Mouse (Mus musculus) right cerebral cortex, adult 2 months (tissue): ENCODE results near the gene Rapsn.
A peak's percentile ranks its signal among the peaks of the same experiment; 100 is the strongest.

Experiments used
- DNase-seq, 2 experiments: peaks; one replicate each; pipeline ENCODE4 v3.0.0; 2021 to 2022; ENCODE audit warnings: low spot score in 2 of 2

Rapsn gene

GRCm38 (mm10) chr2:91080784-91081513, 45.5 kb downstream of the Rapsn start:
- no peak for DNase-seq

- DNase-seq, result no peak
These were observed 46.6 kb downstream of the Rapsn start, which contains the start of gene Spi1 for GRCm38 (mm10) chr2:91081775-91082695. Gene Spi1 (plus strand): TSS chr2:91082390.

GRCm38 (mm10) chr2:91082844-91083243, 47.4 kb downstream of the Rapsn start:
- DNase-seq, result no peak

GRCm38 (mm10) chr2:91083366-91083940, 48.0 kb downstream of the Rapsn start:
- no peak for DNase-seq

GRCm38 (mm10) chr2:91084179-91084820, 48.9 kb downstream of the Rapsn start:
- DNase-seq, result no peak

- no peak for DNase-seq
These were observed 50.3 kb downstream of the Rapsn start for GRCm38 (mm10) chr2:91085494-91086391.

GRCm38 (mm10) chr2:91086392-91087237, 51.2 kb downstream of the Rapsn start:
- DNase-seq, result no peak

GRCm38 (mm10) chr2:91087453-91087852, 52.0 kb downstream of the Rapsn start:
- DNase-seq, result no peak

- DNase-seq, result no peak
These were observed 53.6 kb downstream of the Rapsn start for GRCm38 (mm10) chr2:91088987-91089386.

- peak; percentile 41 to 51 for DNase-seq
These were observed 54.8 kb downstream of the Rapsn start for GRCm38 (mm10) chr2:91090208-91090607.

GRCm38 (mm10) chr2:91090827-91091226, 55.4 kb downstream of the Rapsn start:
- DNase-seq, result peak; percentile 68 to 71
